Mouse (Mus musculus) CH12.LX (cell line): ENCODE results near the gene Agfg1. TPM values are rescaled to one million over a fixed set of nuclear protein-coding genes. Genes with fewer than 3 reads are reported as not detected.

ENCODE experiments used
- DNase-seq: peaks from one replicate; pipeline ENCODE4 v3.0.0-alpha.2; 2013; ENCODE audit errors: extremely low read depth
- H3K27ac ChIP-seq: 2 replicates; pipeline ENCODE4 v1.5.1; 2012; ENCODE audit warnings: low read depth, mild to moderate bottlenecking, control low read depth, moderate library complexity; ENCODE audit not compliant: insufficient read depth
- H3K27me3 ChIP-seq: replicated peaks from 2 replicates; pipeline ENCODE3; 2012; ENCODE audit warnings: inconsistent platforms
- H3K36me3 ChIP-seq, 2 experiments: replicated peaks in 1 of 2; 2 replicates each; pipeline versions ENCODE3 to v1.6.1; 2012; ENCODE audit warnings: inconsistent platforms in 1 of 2, low read length in 1 of 2, mild to moderate bottlenecking in 1 of 2, mixed read lengths in 1 of 2, moderate library complexity in 1 of 2; ENCODE audit not compliant: control insufficient read depth in 1 of 2, insufficient read depth in 1 of 2
- H3K4me1 ChIP-seq, 2 experiments: 2 replicates each; pipeline ENCODE4 v1.6.1; 2012; ENCODE audit warnings: inconsistent platforms in 1 of 2, moderate library complexity in 1 of 2; ENCODE audit not compliant: insufficient read depth in 2 of 2, control insufficient read depth in 1 of 2
- H3K4me2 ChIP-seq: 2 replicates; pipeline ENCODE4 v1.6.1; 2012; ENCODE audit warnings: low read depth, mild to moderate bottlenecking, control low read depth; ENCODE audit not compliant: poor library complexity, insufficient read depth, severe bottlenecking
- H3K4me3 ChIP-seq, 3 experiments: fragments of 150-350 bp in 1 of 3; sonication (generic) in 1 of 3; replicated peaks in 1 of 3; 2 replicates each; pipeline versions ENCODE3 to v1.5.1; 2011 to 2012; ENCODE audit warnings: low read depth in 2 of 3, low read length in 2 of 3, mild to moderate bottlenecking in 2 of 3, moderate library complexity in 2 of 3, control low read depth in 1 of 3, improper control_type of control experiment in 1 of 3, inconsistent platforms in 1 of 3, mixed read lengths in 1 of 3; ENCODE audit not compliant: poor library complexity in 1 of 3
- H3K79me2 ChIP-seq: replicated peaks from 2 replicates; pipeline ENCODE4 v1.6.1; 2012; ENCODE audit warnings: mild to moderate bottlenecking, moderate library complexity; ENCODE audit not compliant: control insufficient read depth, poor library complexity, insufficient read depth, severe bottlenecking; ENCODE audit errors: extremely low read depth
- H3K9ac ChIP-seq: 2 replicates; pipeline ENCODE4 v1.6.1; 2012; ENCODE audit warnings: low read depth, mild to moderate bottlenecking, control low read depth, moderate library complexity; ENCODE audit not compliant: insufficient read depth
- H3K9me3 ChIP-seq: replicated peaks from 2 replicates; pipeline ENCODE3; 2012; ENCODE audit warnings: low read length, inconsistent platforms, mixed read lengths
- BHLHE40 ChIP-seq: IDR thresholded peaks from 2 replicates; pipeline ENCODE4 v1.6.1; 2011; ENCODE audit warnings: mild to moderate bottlenecking, low read depth, low read length, improper control_type of control experiment
- CHD2 ChIP-seq: IDR thresholded peaks from 2 replicates; pipeline ENCODE4 v1.6.1; 2011; ENCODE audit warnings: low read length, improper control_type of control experiment
- E2F4 ChIP-seq: IDR thresholded peaks from 2 replicates; pipeline ENCODE4 v1.6.1; 2011; ENCODE audit warnings: low read depth, low read length, improper control_type of control experiment; ENCODE audit not compliant: insufficient replicate concordance
- EP300 ChIP-seq: IDR thresholded peaks from 2 replicates; pipeline ENCODE4 v1.6.1; 2011; ENCODE audit warnings: low read length, improper control_type of control experiment
- HCFC1 ChIP-seq: IDR thresholded peaks from 2 replicates; pipeline ENCODE4 v1.6.1; 2012; ENCODE audit warnings: low read depth, mild to moderate bottlenecking, inconsistent platforms, low read length, improper control_type of control experiment
- IRF4 ChIP-seq: IDR thresholded peaks from 2 replicates; pipeline ENCODE4 v1.6.1; 2014; ENCODE audit warnings: low read depth, mild to moderate bottlenecking, inconsistent platforms, low read length, improper control_type of control experiment
- JUN ChIP-seq: IDR thresholded peaks from 2 replicates; pipeline ENCODE4 v1.6.1; 2011; ENCODE audit warnings: low read depth, mild to moderate bottlenecking, low read length, improper control_type of control experiment, moderate library complexity; ENCODE audit not compliant: insufficient read depth
- JUND ChIP-seq: conservative IDR thresholded peaks from 2 replicates; pipeline ENCODE4 v1.6.1; 2011; ENCODE audit warnings: low read depth, low read length, improper control_type of control experiment
- MAX ChIP-seq: IDR thresholded peaks from 2 replicates; pipeline ENCODE4 v1.6.1; 2011; ENCODE audit warnings: low read length, improper control_type of control experiment
- MAZ ChIP-seq: IDR thresholded peaks from 2 replicates; pipeline ENCODE4 v1.6.1; 2012; ENCODE audit warnings: low read depth, mild to moderate bottlenecking, inconsistent platforms, low read length, improper control_type of control experiment, moderate library complexity
- MXI1 ChIP-seq: IDR thresholded peaks from 2 replicates; pipeline ENCODE4 v1.6.1; 2011; ENCODE audit warnings: mild to moderate bottlenecking, low read depth, low read length, improper control_type of control experiment
- MYC ChIP-seq: IDR thresholded peaks from 2 replicates; pipeline ENCODE4 v1.6.1; 2011; ENCODE audit warnings: low read depth, mild to moderate bottlenecking, improper control_type of control experiment, low read length
- NRF1 ChIP-seq: IDR thresholded peaks from 2 replicates; pipeline ENCODE4 v1.6.1; 2014; ENCODE audit warnings: low read depth, mild to moderate bottlenecking, inconsistent platforms, low read length, improper control_type of control experiment, moderate library complexity
- SMC3 ChIP-seq: IDR thresholded peaks from 2 replicates; pipeline ENCODE4 v1.6.1; 2011; ENCODE audit warnings: low read depth, low read length, improper control_type of control experiment
- TBP ChIP-seq: conservative IDR thresholded peaks from 2 replicates; pipeline ENCODE4 v1.6.1; 2011; ENCODE audit warnings: low read depth, low read length, improper control_type of control experiment
- TCF12 ChIP-seq: IDR thresholded peaks from 2 replicates; pipeline ENCODE4 v1.6.1; 2014; ENCODE audit warnings: low read depth, mild to moderate bottlenecking, inconsistent platforms, low read length, improper control_type of control experiment
- UBTF ChIP-seq: IDR thresholded peaks from 2 replicates; pipeline ENCODE4 v1.6.1; 2012; ENCODE audit warnings: low read depth, mild to moderate bottlenecking, inconsistent platforms, low read length, improper control_type of control experiment, moderate library complexity
- USF1 ChIP-seq: IDR thresholded peaks from 2 replicates; pipeline ENCODE4 v1.6.1; 2014; ENCODE audit warnings: low read depth, mild to moderate bottlenecking, inconsistent platforms, low read length, improper control_type of control experiment
- ZC3H11A ChIP-seq: IDR thresholded peaks from 2 replicates; pipeline ENCODE4 v1.6.1; 2012; ENCODE audit warnings: low read depth, mild to moderate bottlenecking, inconsistent platforms, low read length, improper control_type of control experiment
- ZKSCAN1 ChIP-seq: IDR thresholded peaks from 2 replicates; pipeline ENCODE4 v1.6.1; 2012; ENCODE audit warnings: low read depth, inconsistent platforms, low read length, improper control_type of control experiment, borderline replicate concordance
- dilution Hi-C: fragments of 300-500 bp; cut with MboI; formaldehyde crosslinking; loops from 2 replicates; pipeline ENCODE4 v1.14.3; 2020; ENCODE audit warnings: low sequenced_read_pairs; ENCODE audit not compliant: extremely low pct_unique_long_range_greater_than_20kb, extremely low pct_ligation_motif_present
- in situ Hi-C: fragments of 300-500 bp; cut with MboI; formaldehyde crosslinking; loops from 3 replicates; pipeline ENCODE4 v1.14.3; 2019; ENCODE audit warnings: low sequenced_read_pairs, low pct_ligation_motif_present, low pct_unique_long_range_greater_than_20kb, mixed read lengths
- polyA plus RNA-seq: library from polyadenylated mRNA; unstranded; fragments of >175 nt; gene quantifications from 2 replicates; pipeline ENCODE4 v1.2.1, GENCODE M21; 2012; ENCODE audit warnings: low read depth; ENCODE audit not compliant: insufficient read length
- total RNA-seq, 2 experiments: library from RNA; depleted of rRNA; stranded (reverse); fragments of 300-350 nt in 1 of 2; fragments of >200 nt in 1 of 2; gene quantifications; 2 replicates each; pipeline ENCODE4 v1.2.3; 2012 to 2014

The Agfg1 gene
- total and polyA plus RNA-seq, 3 experiments = 59.0 to 127 (median 106) TPM

DNA sequence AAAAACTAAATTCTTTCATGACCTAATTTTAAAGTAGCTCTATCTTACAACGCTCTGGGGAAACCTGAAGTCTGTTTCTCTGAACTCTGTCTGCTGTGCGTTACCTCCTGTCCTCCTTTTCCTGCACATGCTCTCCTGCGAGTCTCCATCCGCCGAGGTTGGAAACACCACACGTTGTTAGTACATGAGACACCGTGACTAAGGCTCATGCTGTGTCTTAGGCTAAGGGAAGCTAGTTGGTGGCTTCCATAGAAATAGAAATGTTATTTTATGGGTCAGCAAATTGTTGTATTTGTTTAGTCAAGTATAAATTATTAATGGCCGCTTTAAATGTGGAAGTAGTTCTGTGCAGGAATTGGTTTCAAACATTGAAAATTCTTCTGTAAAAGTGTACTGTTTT is 40.9 kb downstream of the Agfg1 start:
- in situ Hi-C loops = no loop called here
- H3K36me3 ChIP-seq = peaks cover 32 to 69% of the 10 kb centered on the region in 2 experiments
- dilution Hi-C loops = no loop called here

DNA sequence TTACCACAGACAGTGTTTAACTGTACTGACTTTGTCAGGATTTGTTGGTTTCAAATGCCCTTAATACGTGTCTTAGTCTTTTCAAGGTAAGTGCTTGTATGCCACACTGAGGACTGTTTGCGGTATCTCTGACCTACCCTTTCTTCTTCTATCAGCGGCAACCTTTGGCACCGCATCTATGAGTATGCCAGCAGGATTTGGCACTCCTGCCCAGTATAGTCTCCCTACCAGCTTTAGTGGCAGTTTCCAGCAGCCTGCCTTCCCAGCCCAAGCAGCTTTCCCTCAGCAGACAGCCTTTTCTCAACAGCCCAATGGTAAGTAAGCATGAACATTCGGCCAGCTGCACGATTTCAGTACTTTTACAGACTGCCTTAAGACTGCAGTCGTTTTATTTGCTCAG is 54.0 kb downstream of the Agfg1 start:
- no peak overlapping the region for H3K4me2 ChIP-seq
- no peak overlapping the region; the same call in 1 of the 2 replicates for H3K27ac ChIP-seq
- no peaks in the 10 kb centered on the region for H3K79me2 ChIP-seq
- dilution Hi-C loops = no loop called here
- in situ Hi-C loops = no loop called here
- no peaks in the 10 kb centered on the region for H3K9me3 ChIP-seq
- peaks cover 28 to 84% of the 10 kb centered on the region in 2 experiments for H3K36me3 ChIP-seq
- no peaks in the 10 kb centered on the region for H3K27me3 ChIP-seq
- H3K4me1 ChIP-seq = peaks cover 0 to 6% of the 10 kb centered on the region in 2 experiments; a peak in 1 of 4 replicates
- TF ChIP-seq TCF12 (no peak), IRF4 (no peak), MXI1 (no peak), TBP (no peak), JUN (no peak), NRF1 (no peak), MAZ (no peak), ZKSCAN1 (no peak), HCFC1 (no peak), USF1 (no peak), CHD2 (no peak), MAX (no peak), BHLHE40 (no peak), EP300 (no peak)
- DNase-seq = no peak
- no peak overlapping the region for H3K9ac ChIP-seq
- H3K4me3 ChIP-seq = no peak overlapping the region

More for the DNA sequence above, 40.9 kb downstream of the Agfg1 start:
- no peak overlapping the region for H3K9ac ChIP-seq
- no peak overlapping the region for H3K27ac ChIP-seq
- TF ChIP-seq ZKSCAN1 (no peak), TBP (no peak), IRF4 (no peak), JUND (no peak), UBTF (no peak), TCF12 (no peak), ZC3H11A (no peak), CHD2 (no peak), MAZ (no peak), USF1 (no peak), E2F4 (no peak), JUN (no peak), SMC3 (no peak), MYC (no peak)
- TF ChIP-seq, all 38 proteins: peak for 0
- H3K9me3 ChIP-seq = no peaks in the 10 kb centered on the region
- DNase-seq = no peak
- peaks cover 6% of the 10 kb centered on the region; the same call in 1 of the 2 replicates for H3K79me2 ChIP-seq
- no peak overlapping the region for H3K4me2 ChIP-seq
- peaks cover 5 to 50% of the 10 kb centered on the region in 2 experiments for H3K4me1 ChIP-seq
- no peaks in the 10 kb centered on the region for H3K27me3 ChIP-seq
- H3K4me3 ChIP-seq = no peak overlapping the region
